Mouse (Mus musculus) neural tube, embryonic 13.5 days (tissue): ENCODE measurements around the gene Tcp1. TPM values are rescaled to one million over a fixed set of nuclear protein-coding genes. Genes with fewer than 3 reads are reported as not detected.
A peak's percentile ranks its signal among the peaks of the same experiment; 100 is the strongest.
"Not testable (repeated sequence)": the region's sequence is repeated elsewhere in the genome, so short reads cannot be mapped to it uniquely, and the experiment has no call there.

Experiments used
- ATAC-seq: fragments of 200-750 bp; cut with Nextera tagmentation; 2 replicates; pipeline ENCODE4 v1.8.0; 2017; ENCODE audit warnings: low read depth, mild to moderate bottlenecking, moderate TSS enrichment, moderate library complexity
- H3K27ac ChIP-seq: fragments of 300-500 bp; sonication (generic); replicated peaks from 2 replicates; pipeline ENCODE4 v1.5.1; 2015; ENCODE audit warnings: moderate library complexity, mild to moderate bottlenecking, inconsistent platforms
- H3K27me3 ChIP-seq: fragments of 300-500 bp; sonication (generic); 2 replicates; pipeline ENCODE4 v1.6.1; 2015; ENCODE audit warnings: mild to moderate bottlenecking, inconsistent platforms
- H3K36me3 ChIP-seq: fragments of 300-500 bp; sonication (generic); 2 replicates; pipeline ENCODE4 v1.6.1; 2015; ENCODE audit warnings: mild to moderate bottlenecking, inconsistent platforms
- H3K4me1 ChIP-seq: fragments of 300-500 bp; sonication (generic); replicated peaks from 2 replicates; pipeline ENCODE4 v1.6.1; 2015; ENCODE audit warnings: inconsistent platforms
- H3K4me2 ChIP-seq: fragments of 300-500 bp; sonication (generic); 2 replicates; pipeline ENCODE4 v1.6.1; 2015; ENCODE audit warnings: inconsistent platforms, mild to moderate bottlenecking, moderate library complexity
- H3K4me3 ChIP-seq: fragments of 300-500 bp; sonication (generic); 2 replicates; pipeline ENCODE4 v1.5.1; 2015; ENCODE audit warnings: mild to moderate bottlenecking, inconsistent platforms
- H3K9ac ChIP-seq: fragments of 300-500 bp; sonication (generic); 2 replicates; pipeline ENCODE4 v1.6.1; 2015; ENCODE audit warnings: moderate library complexity, mild to moderate bottlenecking, inconsistent platforms
- H3K9me3 ChIP-seq: fragments of 300-500 bp; sonication (generic); 2 replicates; pipeline ENCODE4 v1.6.1; 2016; ENCODE audit warnings: inconsistent platforms
- whole genome bisulfite sequencing: fragments of 180-500 bp; shearing (Covaris S2); methylation state at CpG from one replicate; pipeline ENCODE4 v1.1.7; 2015; 5-methylcytosine and 5-hydroxymethylcytosine counted together
- polyA plus RNA-seq: library from polyadenylated mRNA; unstranded; fragments of >200 nt; fragmentation: Nextera tagmentation; extraction: Ambion mirVana; gene quantifications from 2 replicates; pipeline ENCODE4 v1.2.1, GENCODE M21; 2015

Gene Tcp1
- polyA plus RNA-seq, 1 experiment from 2014 or later: 410 TPM

DNA sequence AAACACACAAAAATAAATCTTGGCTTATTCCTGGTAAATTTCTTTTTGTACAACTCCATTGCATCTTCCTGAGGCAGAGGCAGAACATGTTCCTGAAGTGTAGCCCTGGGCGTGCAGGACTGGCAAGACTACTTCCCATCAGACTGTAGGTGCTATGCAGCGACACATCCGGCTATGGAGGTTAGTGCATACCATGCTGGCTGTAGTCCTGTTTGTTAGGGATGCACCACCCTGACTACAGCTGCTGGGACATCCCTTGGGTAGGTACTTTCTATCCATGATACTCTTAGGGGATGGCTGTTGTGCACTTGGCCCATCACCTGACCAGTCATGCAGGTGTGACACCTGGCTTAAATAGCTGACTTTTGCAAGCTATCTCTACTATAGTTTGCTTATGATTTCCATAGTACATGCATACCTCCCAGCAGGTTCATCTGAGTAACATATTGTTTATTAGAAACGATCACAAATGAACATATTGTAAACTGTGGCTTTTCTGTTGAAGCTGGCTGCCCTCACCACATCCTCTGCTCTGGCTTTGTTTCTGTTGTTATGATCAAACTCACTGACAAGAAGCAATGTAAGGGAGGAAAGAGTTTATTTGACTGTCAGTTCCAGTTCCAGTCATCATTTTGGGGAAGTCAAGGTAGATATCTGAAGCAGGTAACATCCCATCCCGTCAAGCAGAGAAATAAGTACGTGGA, 27.1 kb downstream of the Tcp1 start:
- 92% methylated on average over 6 of the region's 6 CpGs for WGBS
- Histone ChIP-seq H3K4me2 (no peak overlapping the region), H3K36me3 (peaks cover 50% of the 10 kb centered on the region), H3K9me3 (no peaks in the 10 kb centered on the region), H3K4me3 (no peak overlapping the region), H3K9ac (no peak overlapping the region), H3K27ac (no peak overlapping the region), H3K27me3 (no peaks in the 10 kb centered on the region), H3K4me1 (peaks cover 8% of the 10 kb centered on the region; the same call in 1 of the 2 replicates)
- ATAC-seq: no peak

DNA sequence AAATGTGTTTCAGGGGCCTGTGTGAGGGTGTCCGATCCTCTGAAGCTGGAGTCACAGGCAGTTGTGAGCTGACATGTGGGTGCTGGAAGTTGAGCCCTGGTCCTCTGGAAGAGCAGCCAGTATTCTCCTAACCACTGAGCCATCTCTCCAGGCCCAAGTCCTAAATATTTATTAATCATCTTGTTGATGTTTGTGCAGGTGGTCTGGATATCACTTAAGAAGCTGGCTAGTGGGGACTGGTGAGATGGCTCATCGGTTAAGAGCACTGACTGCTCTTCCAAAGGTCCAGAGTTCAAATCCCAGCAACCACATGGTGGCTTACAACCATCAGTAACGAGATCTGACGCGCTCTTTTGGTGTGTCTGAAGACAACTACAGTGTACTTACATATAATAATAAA, 34.2 kb downstream of the Tcp1 start:
- no peaks in the 10 kb centered on the region for H3K4me1 ChIP-seq
- peaks cover 79% of the 10 kb centered on the region for H3K36me3 ChIP-seq
- 93% methylated on average over 5 of the region's 5 CpGs for WGBS
- no peaks in the 10 kb centered on the region for H3K9me3 ChIP-seq
- H3K27ac ChIP-seq: no peak overlapping the region
- H3K4me2 ChIP-seq: no peak overlapping the region
- H3K9ac ChIP-seq: no peak overlapping the region
- no peaks in the 10 kb centered on the region for H3K27me3 ChIP-seq
- H3K4me3 ChIP-seq: no peak overlapping the region
- no peak for ATAC-seq

- ATAC-seq: no peak
- peaks cover 42% of the 10 kb centered on the region for H3K36me3 ChIP-seq
- H3K4me2 ChIP-seq: no peak overlapping the region
- peaks cover 32% of the 10 kb centered on the region for H3K4me1 ChIP-seq
- H3K27me3 ChIP-seq: no peaks in the 10 kb centered on the region
- no peaks in the 10 kb centered on the region for H3K9me3 ChIP-seq
- WGBS: 91% methylated on average over 8 of the region's 8 CpGs
- H3K9ac ChIP-seq: no peak overlapping the region
- no peak overlapping the region for H3K4me3 ChIP-seq
- no peak overlapping the region for H3K27ac ChIP-seq
Observed at GRCm38 (mm10) chr17:12956664-12957063, 41.2 kb downstream of the Tcp1 start.

DNA sequence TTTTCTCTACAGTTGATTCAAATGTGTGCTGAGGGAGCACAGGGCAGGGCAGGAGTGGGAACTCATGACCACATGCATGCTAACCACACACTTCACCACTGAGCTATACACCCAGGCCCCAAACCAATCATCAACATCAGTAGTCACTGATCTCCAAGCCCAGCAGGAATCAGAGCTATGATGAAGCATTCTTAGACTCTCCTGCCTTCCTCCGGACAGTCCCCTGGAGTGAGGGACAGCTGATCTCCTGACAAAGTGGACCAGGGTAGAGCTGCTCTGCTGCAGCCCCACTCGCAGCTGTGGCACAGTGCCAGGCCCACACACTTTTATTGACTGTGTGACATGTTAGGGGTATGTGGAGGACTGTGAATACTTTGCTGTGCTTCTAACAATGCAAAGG, 43.9 kb downstream of the Tcp1 start:
- not testable (repeated sequence) for H3K27me3 ChIP-seq, H3K27ac ChIP-seq, ATAC-seq, H3K9me3 ChIP-seq
- 18% methylated on average over 1 of the region's 2 CpGs for WGBS
- H3K36me3 ChIP-seq: peaks cover 20% of the 10 kb centered on the region
- peak overlapping the region; percentile 31 for H3K4me3 ChIP-seq
- peak overlapping the region; percentile 55; the same call in 1 of the 2 replicates for H3K9ac ChIP-seq
- H3K4me2 ChIP-seq: peak overlapping the region; percentile 55
- peaks cover 32% of the 10 kb centered on the region for H3K4me1 ChIP-seq

- under 1% methylated on average over 41 of the region's 42 CpGs for WGBS
- peaks cover 23% of the 10 kb centered on the region for H3K36me3 ChIP-seq
- H3K27me3 ChIP-seq: no peaks in the 10 kb centered on the region
- H3K9me3 ChIP-seq: no peaks in the 10 kb centered on the region
- peak within 1 kb of the TSS; percentile 94 for H3K27ac ChIP-seq
- H3K4me3 ChIP-seq: peak within 1 kb of the TSS; percentile 65
- peak; percentile 99 for ATAC-seq
- peaks cover 32% of the 10 kb centered on the region for H3K4me1 ChIP-seq
- peak within 1 kb of the TSS; percentile 73 for H3K4me2 ChIP-seq
- peak within 1 kb of the TSS; percentile 73 for H3K9ac ChIP-seq
Observed at GRCm38 (mm10) chr17:12960331-12960873, 44.9 kb downstream of the Tcp1 start, which contains the start of gene Acat2. TSS of gene Acat2 (minus strand) at chr17:12960747.

GRCm38 (mm10) chr17:12963476-12963875, 48.0 kb downstream of the Tcp1 start:
- no peak overlapping the region for H3K4me2 ChIP-seq
- H3K4me1 ChIP-seq: peaks cover 16% of the 10 kb centered on the region
- ATAC-seq: no peak
- 80% methylated on average over 3 of the region's 3 CpGs for WGBS
- peaks cover 32% of the 10 kb centered on the region for H3K36me3 ChIP-seq
- no peaks in the 10 kb centered on the region for H3K9me3 ChIP-seq
- no peak overlapping the region for H3K9ac ChIP-seq
- H3K27me3 ChIP-seq: no peaks in the 10 kb centered on the region
- H3K27ac ChIP-seq: no peak overlapping the region
- no peak overlapping the region for H3K4me3 ChIP-seq

- H3K4me1 ChIP-seq: no peaks in the 10 kb centered on the region
- peaks cover 49% of the 10 kb centered on the region for H3K36me3 ChIP-seq
- no peaks in the 10 kb centered on the region for H3K27me3 ChIP-seq
- no peak overlapping the region for H3K9ac ChIP-seq
- WGBS: 85% methylated on average over 2 of the region's 2 CpGs
- no peak overlapping the region for H3K27ac ChIP-seq
- ATAC-seq: no peak
- H3K4me3 ChIP-seq: no peak overlapping the region
- no peak overlapping the region for H3K4me2 ChIP-seq
- no peaks in the 10 kb centered on the region for H3K9me3 ChIP-seq
Observed at GRCm38 (mm10) chr17:12967173-12967572, 51.7 kb downstream of the Tcp1 start.

GRCm38 (mm10) chr17:12973851-12974250, 58.4 kb downstream of the Tcp1 start:
- Histone ChIP-seq H3K4me2 (no peak overlapping the region), H3K27me3 (no peaks in the 10 kb centered on the region), H3K4me3 (no peak overlapping the region), H3K9me3 (no peaks in the 10 kb centered on the region), H3K27ac (no peak overlapping the region), H3K36me3 (peaks cover 60% of the 10 kb centered on the region), H3K9ac (no peak overlapping the region), H3K4me1 (no peaks in the 10 kb centered on the region)
- 84% methylated on average over 2 of the region's 2 CpGs for WGBS
- no peak for ATAC-seq

Other genes starting within 250 kb of the Tcp1 start
- not detected in 2 replicates for gene Slc22a1, start 239.9 kb upstream of the Tcp1 start, polyA plus RNA-seq
- gene Igf2r, start 146.0 kb upstream of the Tcp1 start, polyA plus RNA-seq: 11.5 and 13.4 TPM in 2 replicates
- gene Mas1, start 47.6 kb upstream of the Tcp1 start, polyA plus RNA-seq: 0.14 TPM in 1 of 2 replicates, not detected in the other
- gene Mrgprh, start 39.7 kb upstream of the Tcp1 start, polyA plus RNA-seq: not detected in 2 replicates
- gene Pnldc1, start 5.5 kb upstream of the Tcp1 start, polyA plus RNA-seq: 1.9 and 2.5 TPM in 2 replicates
- 134 and 144 TPM in 2 replicates for gene Mrpl18, start 644 bp downstream of the Tcp1 start, polyA plus RNA-seq
- gene Acat3, start 24.9 kb downstream of the Tcp1 start, polyA plus RNA-seq: 0.39 and 1.1 TPM in 2 replicates
- 306 and 330 TPM in 2 replicates for gene Acat2, start 45.0 kb downstream of the Tcp1 start, polyA plus RNA-seq
- 136 and 148 TPM in 2 replicates for gene Wtap, start 78.5 kb downstream of the Tcp1 start, polyA plus RNA-seq
- gene Sod2, start 91.1 kb downstream of the Tcp1 start, polyA plus RNA-seq: 116 and 132 TPM in 2 replicates
- gene Gpr31b, start 136.6 kb downstream of the Tcp1 start, polyA plus RNA-seq: not detected in 2 replicates
- 0.33 TPM in 1 of 2 replicates, not detected in the other for gene Tcp10b, start 145.4 kb downstream of the Tcp1 start, polyA plus RNA-seq
- not detected in 2 replicates for gene Unc93a, start 216.1 kb downstream of the Tcp1 start, polyA plus RNA-seq